Mouse (Mus musculus) hindbrain, embryonic 15.5 days (tissue): ENCODE data around the gene Gapdhs. TPM values are rescaled to one million over a fixed set of nuclear protein-coding genes. Genes with fewer than 3 reads are reported as not detected.
"Not testable (repeated sequence)": the region's sequence is repeated elsewhere in the genome, so short reads cannot be mapped to it uniquely, and the experiment has no call there.

Source experiments
- ATAC-seq: fragments of 200-750 bp; cut with Nextera tagmentation; 2 replicates; pipeline ENCODE4 v1.8.0; 2017; ENCODE audit warnings: low read depth, moderate number of reproducible peaks, moderate TSS enrichment; ENCODE audit not compliant: low FRiP score
- H3K27ac ChIP-seq: fragments of 300-500 bp; sonication (generic); replicated peaks from 2 replicates; pipeline ENCODE4 v1.5.1; 2015; ENCODE audit warnings: mild to moderate bottlenecking, inconsistent platforms
- H3K27me3 ChIP-seq: fragments of 300-500 bp; sonication (generic); 2 replicates; pipeline ENCODE4 v1.6.1; 2015; ENCODE audit warnings: control low read depth, inconsistent platforms
- H3K36me3 ChIP-seq: fragments of 300-500 bp; sonication (generic); 2 replicates; pipeline ENCODE4 v1.6.1; 2015; ENCODE audit warnings: control low read depth, inconsistent platforms
- H3K4me1 ChIP-seq: fragments of 300-500 bp; sonication (generic); replicated peaks from 2 replicates; pipeline ENCODE4 v1.6.1; 2015; ENCODE audit warnings: control low read depth, inconsistent platforms
- H3K4me2 ChIP-seq: fragments of 300-500 bp; sonication (generic); 2 replicates; pipeline ENCODE4 v1.6.1; 2015; ENCODE audit warnings: moderate library complexity, mild to moderate bottlenecking, inconsistent platforms
- H3K4me3 ChIP-seq: fragments of 300-500 bp; sonication (generic); 2 replicates; pipeline ENCODE4 v1.5.1; 2015; ENCODE audit warnings: mild to moderate bottlenecking, inconsistent platforms
- H3K9ac ChIP-seq: fragments of 300-500 bp; sonication (generic); 2 replicates; pipeline ENCODE4 v1.6.1; 2015; ENCODE audit warnings: inconsistent platforms
- H3K9me3 ChIP-seq: fragments of 300-500 bp; sonication (generic); 2 replicates; pipeline ENCODE4 v1.6.1; 2016; ENCODE audit warnings: control low read depth, inconsistent platforms
- WGBS: fragments of 180-500 bp; shearing (Covaris S2); methylation state at CpG from one replicate; pipeline ENCODE4 v1.1.7; 2015; 5-methylcytosine and 5-hydroxymethylcytosine counted together
- polyA plus RNA-seq: library from polyadenylated mRNA; unstranded; fragments of >200 nt; fragmentation: Nextera tagmentation; extraction: Ambion mirVana; gene quantifications from 2 replicates; pipeline ENCODE4 v1.2.1, GENCODE M21; 2015

Gapdhs gene
- polyA plus RNA-seq, 1 experiment from 2014 or later = 0.79 TPM

DNA sequence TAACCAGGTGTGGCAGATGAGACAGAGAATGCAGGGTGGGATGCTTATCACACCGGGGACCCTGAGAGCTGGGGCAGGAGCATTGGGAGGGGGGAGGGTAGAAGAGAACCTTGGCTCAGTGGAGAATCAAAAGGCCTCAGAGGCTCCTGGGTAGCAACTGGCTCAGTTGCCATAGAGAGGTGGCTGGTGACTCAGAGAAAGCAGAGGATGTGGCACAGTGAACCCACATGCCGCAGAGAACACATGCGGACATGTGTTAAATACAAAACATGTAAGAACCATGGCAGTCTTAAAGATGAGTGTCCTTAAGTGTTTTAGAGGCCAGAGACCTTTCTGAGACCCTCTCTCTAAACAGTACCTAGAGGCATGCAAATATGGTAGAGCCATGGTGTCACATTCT is 7.3 kb downstream of the Gapdhs start:
- no peak overlapping the region for H3K9ac ChIP-seq
- 90% methylated on average over 3 of the region's 3 CpGs for WGBS
- no peak for ATAC-seq

DNA sequence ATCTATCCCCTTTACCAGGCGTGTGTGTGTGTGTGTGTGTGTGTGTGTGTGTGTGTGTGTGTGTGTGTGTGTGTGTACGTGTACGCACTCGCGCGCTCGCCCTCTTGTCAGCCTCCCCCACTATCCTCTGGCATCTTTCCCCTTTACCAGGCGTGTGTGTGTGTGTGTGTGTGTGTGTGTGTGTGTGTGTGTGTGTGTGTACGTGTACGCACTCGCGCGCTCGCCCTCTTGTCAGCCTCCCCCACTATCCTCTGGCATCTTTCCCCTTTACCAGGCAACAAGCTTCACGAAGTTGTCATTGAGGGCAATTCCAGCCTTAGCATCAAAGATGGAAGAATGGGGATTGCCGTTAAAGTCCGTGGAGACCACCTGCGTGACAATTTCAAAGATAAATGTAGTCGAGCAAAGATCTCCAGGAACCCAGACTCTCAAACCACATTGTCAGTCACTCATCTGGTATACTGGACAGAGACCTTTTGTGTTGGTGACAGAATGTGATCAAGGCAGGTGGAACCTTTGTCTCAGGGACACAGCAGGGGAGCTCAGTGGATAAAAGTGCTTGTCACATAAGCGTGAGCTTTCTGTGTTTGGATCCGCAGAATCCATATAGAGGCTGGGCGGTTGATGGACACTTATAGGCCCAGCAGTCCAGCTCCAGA is 13.3 kb downstream of the Gapdhs start:
- ATAC-seq = 0 out of 2 replicates have a peak, but pooled peaks have one; percentile 8
- not testable (repeated sequence) for H3K27me3 ChIP-seq, H3K9me3 ChIP-seq, H3K36me3 ChIP-seq
- peak overlapping the region; percentile 89 for H3K27ac ChIP-seq
- peak overlapping the region; percentile 72 for H3K4me3 ChIP-seq
- H3K4me2 ChIP-seq = peak overlapping the region; percentile 83
- 5% methylated on average over 20 of the region's 22 CpGs for WGBS
- H3K9ac ChIP-seq = peak overlapping the region; percentile 87
- peaks cover 33% of the 10 kb centered on the region for H3K4me1 ChIP-seq

More for the DNA sequence above, 7.3 kb downstream of the Gapdhs start:
- no peaks in the 10 kb centered on the region for H3K9me3 ChIP-seq
- H3K4me1 ChIP-seq = peaks cover 10% of the 10 kb centered on the region
- H3K27me3 ChIP-seq = no peaks in the 10 kb centered on the region
- H3K4me2 ChIP-seq = no peak overlapping the region
- no peak overlapping the region for H3K4me3 ChIP-seq
- H3K36me3 ChIP-seq = peaks cover 19% of the 10 kb centered on the region
- no peak overlapping the region for H3K27ac ChIP-seq

DNA sequence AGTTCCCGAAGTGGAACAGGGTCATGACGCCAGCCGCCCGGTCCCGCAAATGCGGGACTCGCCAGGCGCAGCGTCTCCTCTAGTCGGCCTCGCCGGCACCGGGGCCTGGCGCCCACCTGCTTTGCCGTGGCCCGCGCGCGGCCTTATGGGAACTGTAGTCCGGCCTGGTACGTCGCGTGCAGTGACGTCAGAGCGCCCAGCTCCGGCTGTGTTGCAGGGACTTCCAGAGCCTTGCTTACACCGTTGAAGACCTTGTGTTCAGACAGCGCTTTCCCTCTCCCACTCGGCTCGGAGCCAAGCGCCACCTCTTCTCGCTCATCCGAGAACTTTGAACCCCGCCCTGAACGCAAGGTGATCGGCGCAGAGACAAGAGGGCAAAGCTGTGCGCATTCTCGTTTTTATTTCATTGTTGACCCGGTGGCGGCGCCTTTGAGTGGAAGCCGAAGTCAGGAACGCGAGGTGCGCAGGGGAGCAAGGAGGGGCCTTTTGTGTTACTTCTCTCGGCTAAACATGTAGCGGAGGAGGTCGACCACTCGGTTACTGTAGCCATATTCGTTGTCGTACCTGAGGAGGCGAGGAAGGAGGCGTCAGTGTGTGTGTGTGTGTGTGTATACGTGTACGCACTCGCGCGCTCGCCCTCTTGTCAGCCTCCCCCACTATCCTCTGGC is 14.0 kb downstream of the Gapdhs start, which contains the start of gene Tmem147:
Gene Tmem147, minus strand, starts transcription at position 145 of the 668 bp plus-strand sequence.
- peak within 1 kb of the TSS; percentile 89 for H3K27ac ChIP-seq
- H3K4me1 ChIP-seq = peaks cover 33% of the 10 kb centered on the region
- peak within 1 kb of the TSS; percentile 72 for H3K4me3 ChIP-seq
- ATAC-seq = peak; percentile 96
- H3K4me2 ChIP-seq = peak within 1 kb of the TSS; percentile 83
- peak within 1 kb of the TSS; percentile 87 for H3K9ac ChIP-seq
- H3K36me3 ChIP-seq = peaks cover 8% of the 10 kb centered on the region
- H3K9me3 ChIP-seq = no peaks in the 10 kb centered on the region
- under 1% methylated on average over 60 of the region's 60 CpGs for WGBS
- no peaks in the 10 kb centered on the region for H3K27me3 ChIP-seq

DNA sequence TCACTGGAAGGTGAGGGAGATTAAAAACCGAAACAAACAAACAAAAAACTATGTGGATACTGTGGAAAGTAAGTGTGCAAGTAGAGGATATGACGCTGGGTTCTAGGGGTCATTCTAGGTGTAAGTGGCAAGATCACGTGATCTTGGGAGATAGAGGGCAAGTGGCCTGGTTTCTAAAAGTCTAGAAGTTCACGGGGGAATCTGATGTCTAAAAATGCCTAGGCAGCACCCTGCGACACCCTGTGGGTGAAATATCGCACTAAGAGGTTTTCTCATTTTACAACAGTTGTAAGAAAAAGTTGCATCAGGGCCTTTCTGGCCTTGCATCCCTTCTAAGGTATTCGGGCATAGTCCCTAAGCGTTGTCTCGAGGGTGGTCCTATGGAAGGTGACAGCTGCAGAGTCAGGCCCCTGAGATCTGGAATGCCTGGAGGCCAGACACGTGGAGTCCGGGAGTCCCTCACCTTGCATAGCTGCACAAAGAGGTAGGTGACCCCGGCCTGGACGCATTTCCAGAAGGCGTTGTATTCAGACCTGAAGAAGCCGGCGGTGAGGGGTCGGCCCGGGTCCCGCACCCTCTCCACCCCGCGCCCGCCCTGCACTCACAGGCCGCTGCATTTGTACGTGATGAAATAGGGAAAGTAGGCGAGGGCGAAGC is 14.6 kb downstream of the Gapdhs start:
- Histone ChIP-seq H3K9ac (peak overlapping the region; percentile 87), H3K4me1 (peaks cover 33% of the 10 kb centered on the region), H3K9me3 (no peaks in the 10 kb centered on the region), H3K27ac (peak overlapping the region; percentile 89), H3K27me3 (no peaks in the 10 kb centered on the region), H3K4me2 (peak overlapping the region; percentile 83), H3K36me3 (peaks cover 8% of the 10 kb centered on the region), H3K4me3 (peak overlapping the region; percentile 72)
- WGBS = 9% methylated on average over 26 of the region's 26 CpGs
- peak; percentile 61 for ATAC-seq

DNA sequence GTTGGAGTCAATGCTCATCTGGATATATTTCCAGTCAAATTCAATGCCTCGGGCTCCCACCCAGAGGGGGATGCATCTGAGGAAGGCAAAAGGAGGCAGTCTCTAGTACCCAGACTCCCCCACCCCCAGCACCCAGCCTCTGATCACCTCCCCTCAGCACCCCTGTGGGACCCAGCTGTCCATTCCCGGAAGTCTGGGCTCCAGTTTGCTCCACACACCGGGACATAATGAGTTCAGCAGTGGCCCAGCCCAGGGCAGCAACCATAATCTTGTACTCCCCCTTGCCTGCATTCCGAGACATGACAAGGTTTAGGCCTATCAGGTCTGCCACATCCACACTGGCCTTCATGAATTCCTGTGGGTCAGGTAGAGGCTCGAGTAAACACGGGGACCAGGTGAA is 15.3 kb downstream of the Gapdhs start:
- Histone ChIP-seq H3K36me3 (peaks cover 8% of the 10 kb centered on the region), H3K27me3 (no peaks in the 10 kb centered on the region), H3K9me3 (no peaks in the 10 kb centered on the region), H3K27ac (no peak overlapping the region), H3K9ac (peak overlapping the region; percentile 87), H3K4me1 (peaks cover 33% of the 10 kb centered on the region), H3K4me3 (peak overlapping the region; percentile 72), H3K4me2 (peak overlapping the region; percentile 83)
- ATAC-seq = no peak
- WGBS = 88% methylated on average over 6 of the region's 6 CpGs

DNA sequence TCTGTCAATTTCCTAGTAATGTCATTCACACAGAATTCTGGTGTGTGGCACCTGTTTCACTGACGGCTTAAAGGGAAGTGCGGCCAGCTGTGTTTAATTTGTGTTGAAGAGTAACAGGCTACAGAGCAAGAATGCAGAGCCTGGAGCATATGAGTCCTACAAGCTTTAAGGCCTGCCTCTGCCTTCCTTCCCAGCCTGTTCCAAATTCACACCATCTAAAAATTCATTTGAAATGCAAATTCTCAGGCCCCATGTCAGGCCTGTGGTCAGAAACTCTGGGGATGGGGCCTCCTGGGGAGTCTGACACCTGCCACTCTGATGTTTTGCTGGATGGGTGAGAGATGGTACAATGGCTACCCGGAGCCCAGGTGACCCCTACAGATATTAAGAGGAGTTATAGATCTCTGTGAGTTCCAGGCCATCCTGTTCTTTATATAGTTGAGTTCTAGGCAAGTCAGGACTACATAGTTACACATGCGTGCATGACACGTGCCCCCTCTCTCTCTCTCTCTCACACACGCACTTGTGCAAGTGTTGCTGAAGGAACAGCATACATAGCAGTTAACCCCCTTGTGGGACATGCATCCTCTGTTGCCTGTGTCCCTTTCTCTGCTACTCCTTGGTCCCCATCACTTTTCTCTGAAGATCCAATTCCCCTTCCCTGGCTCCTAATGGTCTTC is 20.1 kb downstream of the Gapdhs start:
- Histone ChIP-seq H3K9me3 (no peaks in the 10 kb centered on the region), H3K4me1 (peaks cover 8% of the 10 kb centered on the region), H3K27ac (no peak overlapping the region), H3K36me3 (peaks cover 8% of the 10 kb centered on the region), H3K9ac (no peak overlapping the region), H3K4me2 (no peak overlapping the region), H3K27me3 (no peaks in the 10 kb centered on the region), H3K4me3 (no peak overlapping the region)
- WGBS = 68% methylated on average over 6 of the region's 6 CpGs
- no peak for ATAC-seq

DNA sequence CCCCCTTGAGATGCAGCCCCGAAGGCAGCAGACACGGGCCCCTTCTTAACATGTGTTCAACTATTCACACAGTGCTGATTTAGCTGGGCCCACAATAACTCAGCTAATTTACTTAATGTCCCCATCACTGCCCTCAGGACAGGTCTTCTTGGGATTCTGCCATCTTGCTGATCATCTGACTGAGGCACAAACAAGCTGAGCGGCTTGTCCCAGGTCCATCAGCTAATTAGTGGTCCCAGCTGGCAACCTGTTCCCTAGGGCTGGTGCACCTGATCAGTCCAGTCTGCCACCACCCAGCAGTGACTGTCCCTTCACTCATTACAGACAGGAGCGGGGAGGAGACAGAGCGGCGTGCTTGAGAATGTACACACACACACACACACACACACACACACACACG is 22.2 kb downstream of the Gapdhs start:
- Histone ChIP-seq H3K9ac (no peak overlapping the region), H3K4me3 (no peak overlapping the region), H3K4me2 (no peak overlapping the region), H3K9me3 (no peaks in the 10 kb centered on the region), H3K4me1 (peaks cover 10% of the 10 kb centered on the region), H3K36me3 (no peaks in the 10 kb centered on the region), H3K27ac (no peak overlapping the region), H3K27me3 (peaks cover 16% of the 10 kb centered on the region)
- WGBS = 69% methylated on average over 7 of the region's 7 CpGs
- ATAC-seq = no peak

DNA sequence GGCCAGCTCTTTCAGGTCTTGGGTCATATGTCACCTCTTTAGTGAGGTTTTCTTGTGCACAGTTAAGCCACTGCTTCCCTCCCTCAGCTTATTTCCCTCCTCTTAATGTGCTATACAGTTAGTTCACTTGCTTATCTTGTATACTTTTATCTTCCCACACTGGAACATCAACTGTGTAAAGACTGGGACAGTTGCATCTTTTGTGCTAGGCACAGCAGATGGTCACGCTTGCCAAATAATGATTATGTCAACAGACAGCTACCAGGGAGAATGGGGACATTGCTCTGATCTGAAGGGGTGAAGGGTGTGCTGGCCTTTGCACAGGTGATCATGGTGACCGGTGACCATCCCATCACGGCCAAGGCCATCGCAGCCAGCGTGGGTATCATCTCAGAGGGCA is 23.8 kb downstream of the Gapdhs start:
- Histone ChIP-seq H3K4me3 (no peak overlapping the region), H3K9ac (no peak overlapping the region), H3K4me1 (peaks cover 10% of the 10 kb centered on the region), H3K9me3 (no peaks in the 10 kb centered on the region), H3K27me3 (peaks cover 23% of the 10 kb centered on the region), H3K27ac (no peak overlapping the region), H3K36me3 (no peaks in the 10 kb centered on the region), H3K4me2 (no peak overlapping the region)
- 92% methylated on average over 5 of the region's 5 CpGs for WGBS
- ATAC-seq = no peak

DNA sequence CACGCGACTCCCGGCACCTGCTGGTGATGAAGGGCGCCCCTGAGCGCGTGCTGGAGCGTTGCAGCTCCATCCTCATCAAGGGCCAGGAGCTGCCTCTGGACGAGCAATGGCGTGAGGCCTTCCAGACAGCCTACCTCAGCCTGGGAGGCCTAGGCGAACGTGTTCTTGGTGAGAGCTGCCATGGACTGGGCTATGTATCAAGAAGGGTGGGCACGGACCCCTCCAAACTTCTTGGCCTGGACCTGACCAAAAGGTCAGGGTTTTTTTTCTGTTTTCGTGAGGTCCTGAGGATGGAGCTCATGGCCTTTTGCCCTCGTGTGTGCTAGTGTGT is 25.8 kb downstream of the Gapdhs start:
- Histone ChIP-seq H3K4me2 (peak overlapping the region; percentile 66), H3K36me3 (no peaks in the 10 kb centered on the region), H3K4me3 (peak overlapping the region; percentile 41), H3K27ac (no peak overlapping the region), H3K9ac (peak overlapping the region; percentile 34; the same call in 1 of the 2 replicates), H3K9me3 (no peaks in the 10 kb centered on the region), H3K27me3 (peaks cover 29% of the 10 kb centered on the region), H3K4me1 (peaks cover 10% of the 10 kb centered on the region)
- no peak for ATAC-seq
- WGBS = 10% methylated on average over 14 of the region's 14 CpGs

DNA sequence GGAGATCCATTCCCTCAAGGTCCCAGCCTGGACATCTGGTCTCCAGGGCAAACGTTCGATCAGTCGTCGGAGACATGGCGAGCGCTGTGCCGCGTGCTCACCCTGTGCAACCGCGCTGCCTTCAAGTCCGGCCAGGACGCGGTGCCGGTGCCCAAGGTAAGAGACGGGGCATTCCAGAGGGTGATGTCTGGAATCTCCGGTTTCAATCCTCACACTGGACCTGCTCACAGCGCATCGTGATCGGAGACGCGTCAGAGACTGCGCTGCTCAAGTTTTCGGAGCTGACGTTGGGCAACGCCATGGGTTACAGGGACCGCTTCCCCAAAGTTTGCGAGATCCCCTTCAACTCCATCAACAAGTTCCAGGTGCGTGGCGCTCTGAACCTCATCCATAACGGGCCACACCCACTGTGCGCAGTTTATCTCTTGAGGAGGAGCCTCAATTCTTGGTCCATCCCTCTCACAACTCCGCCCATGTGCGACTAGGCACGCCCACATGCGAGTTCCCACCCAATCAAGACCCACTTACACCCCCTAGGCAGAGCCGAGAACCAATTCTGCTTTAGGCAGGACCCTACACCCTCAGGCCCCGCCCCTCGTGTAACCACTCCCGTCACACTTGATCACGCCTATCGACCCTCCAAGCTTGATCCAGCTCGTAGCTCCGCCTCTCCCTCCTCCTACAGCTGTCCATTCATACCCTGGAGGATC is 26.3 kb downstream of the Gapdhs start:
- WGBS = 2% methylated on average over 43 of the region's 43 CpGs
- Histone ChIP-seq H3K4me3 (peak overlapping the region; percentile 41), H3K36me3 (no peaks in the 10 kb centered on the region), H3K4me2 (peak overlapping the region; percentile 66), H3K4me1 (peaks cover 10% of the 10 kb centered on the region), H3K27me3 (peaks cover 29% of the 10 kb centered on the region), H3K9me3 (no peaks in the 10 kb centered on the region), H3K9ac (peak overlapping the region; percentile 34; the same call in 1 of the 2 replicates), H3K27ac (no peak overlapping the region)
- ATAC-seq = peak; percentile 95

DNA sequence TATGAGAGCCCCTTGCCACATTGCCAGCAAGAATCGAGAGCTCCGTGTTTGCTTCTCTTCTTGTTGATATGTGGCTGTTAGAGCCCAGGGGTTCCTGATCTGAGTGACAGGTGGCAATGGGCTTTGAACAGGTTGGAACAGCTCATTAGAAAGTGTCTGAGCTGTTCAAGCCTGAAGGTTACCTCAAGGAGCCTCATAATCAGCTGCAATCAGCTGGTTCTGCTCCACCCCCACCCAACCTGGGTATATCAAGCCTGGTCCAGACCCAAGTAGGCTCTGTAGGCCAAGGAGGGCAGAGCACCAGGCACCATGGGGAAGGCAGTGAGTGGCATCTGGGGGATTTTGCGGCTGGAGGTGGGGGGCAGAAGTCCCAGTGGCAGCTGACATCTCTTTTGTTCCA is 31.5 kb downstream of the Gapdhs start, which contains the start of gene Atp4a:
Gene Atp4a, plus strand, starts transcription at position 268 of the 400 bp plus-strand sequence.
- no peaks in the 10 kb centered on the region for H3K9me3 ChIP-seq

More for the DNA sequence above, 31.5 kb downstream of the Gapdhs start, which contains the start of gene Atp4a:
- 83% methylated on average over 3 of the region's 3 CpGs for WGBS
- H3K27ac ChIP-seq = no peak within 1 kb of the TSS
- no peaks in the 10 kb centered on the region for H3K36me3 ChIP-seq
- ATAC-seq = no peak
- H3K9ac ChIP-seq = no peak within 1 kb of the TSS
- peaks cover 2% of the 10 kb centered on the region; the same call in 1 of the 2 replicates for H3K4me1 ChIP-seq
- no peak within 1 kb of the TSS for H3K4me2 ChIP-seq
- peaks cover 19% of the 10 kb centered on the region for H3K27me3 ChIP-seq
- H3K4me3 ChIP-seq = no peak within 1 kb of the TSS
